Mouse (Mus musculus): ENCODE results near the gene Fstl5. TPM values are rescaled to one million over a fixed set of nuclear protein-coding genes. Genes with fewer than 3 reads are reported as not detected.

Gene Fstl5
- total and polyA plus RNA-seq, 3 experiments = not detected

DNA sequence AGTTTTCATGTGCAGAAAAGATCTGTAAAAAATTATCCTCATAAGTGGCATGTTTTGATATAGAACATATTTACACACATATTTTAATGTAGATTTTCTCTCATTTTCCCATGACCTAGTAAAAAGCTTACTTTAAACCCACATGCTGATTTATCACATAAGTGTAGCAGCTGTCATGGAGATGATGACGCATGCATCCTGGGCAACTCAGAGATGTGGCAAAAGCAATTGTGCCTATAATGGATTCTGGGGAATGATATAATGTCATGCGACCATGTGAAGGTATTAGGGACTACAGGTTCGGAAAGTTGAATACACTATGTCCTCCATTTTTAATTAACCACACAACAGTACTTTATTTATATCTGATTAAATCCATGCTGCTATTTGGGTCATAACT, 601.9 kb downstream of the Fstl5 start:
- DNase-seq (ENCODE audit: extremely low read depth) = no peak
- TF ChIP-seq ELF1 (IDR thresholded peaks at IDR 0.05; ENCODE audit: low read depth, low read length) (no peak), GABPA (IDR thresholded peaks at IDR 0.05; ENCODE audit: insufficient replicate concordance, low read depth, low read length) (no peak), CHD1 (IDR thresholded peaks at IDR 0.05; ENCODE audit: low read depth, low read length) (no peak), MXI1 (IDR thresholded peaks at IDR 0.05; ENCODE audit: low read depth, low read length) (no peak), ETS1 (conservative IDR thresholded peaks at IDR 0.05; ENCODE audit: low read depth, low read length) (no peak), ZNF384 (IDR thresholded peaks at IDR 0.05; ENCODE audit: low read depth, low read length) (no peak), MYC (IDR thresholded peaks at IDR 0.05; ENCODE audit: low read depth, low read length) (no peak)
- Histone ChIP-seq H3K79me2 (replicated peaks; ENCODE audit: control insufficient read depth, extremely low read depth, insufficient read depth, poor library complexity, severe bottlenecking) (no peaks in the 10 kb centered on the region), H3K27ac (ENCODE audit: insufficient read depth, low read depth) (no peak overlapping the region), H3K4me1 (ENCODE audit: control insufficient read depth in 1 of 2, insufficient read depth in 2 of 2) (no peaks in the 10 kb centered on the region), H3K36me3 (replicated peaks in 1 of 2; ENCODE audit: control insufficient read depth in 1 of 2, insufficient read depth in 1 of 2, low read length in 1 of 2) (no peaks in the 10 kb centered on the region), H3K27me3 (replicated peaks) (no peaks in the 10 kb centered on the region), H3K4me3 (replicated peaks in 1 of 3; ENCODE audit: low read depth in 2 of 3, low read length in 2 of 3, poor library complexity in 1 of 3) (no peak overlapping the region), H3K9me3 (replicated peaks; ENCODE audit: low read length) (peaks cover 10% of the 10 kb centered on the region), H3K9ac (ENCODE audit: insufficient read depth, low read depth) (no peak overlapping the region), H3K4me2 (ENCODE audit: insufficient read depth, low read depth, poor library complexity, severe bottlenecking) (no peak overlapping the region)
- dilution Hi-C loops (cut with MboI; ENCODE audit: extremely low pct_ligation_motif_present, extremely low pct_unique_long_range_greater_than_20kb, low sequenced_read_pairs) = no loop called here
- in situ Hi-C loops (cut with MboI; ENCODE audit: low pct_ligation_motif_present, low pct_unique_long_range_greater_than_20kb, low sequenced_read_pairs) = no loop called here

DNA sequence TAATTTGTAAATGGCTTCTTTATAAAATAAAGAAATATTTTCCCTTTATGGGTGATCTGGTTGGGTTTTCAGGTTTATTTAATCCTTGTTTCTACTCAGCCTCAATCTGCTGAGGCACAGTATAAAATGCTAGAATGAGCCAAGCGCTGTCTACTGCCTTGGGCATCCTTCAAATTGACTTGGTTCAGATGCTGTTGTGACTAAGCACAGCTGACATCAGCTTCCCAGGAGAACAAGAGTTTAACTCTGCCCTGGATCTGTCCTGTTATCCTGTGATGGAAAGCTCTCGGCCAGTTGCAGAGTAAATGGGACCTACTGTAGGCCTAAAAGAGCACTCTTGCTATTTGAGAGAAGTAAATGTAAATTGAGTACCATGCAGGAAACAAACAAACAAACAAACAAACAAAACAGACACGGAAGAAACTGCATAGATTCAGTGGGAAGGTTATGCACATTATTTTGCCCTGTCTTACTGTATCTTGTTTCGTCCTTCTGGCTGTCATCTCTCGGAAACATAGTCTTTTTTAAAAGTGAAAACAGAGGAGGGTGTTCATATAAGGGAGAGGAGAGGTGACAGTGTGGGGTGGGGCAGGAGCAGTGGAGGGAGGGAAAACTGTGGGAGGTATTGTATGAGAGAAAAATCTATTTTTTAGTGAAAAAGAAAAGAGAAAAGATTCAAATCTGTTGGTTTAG, 605.9 kb downstream of the Fstl5 start:
- DNase-seq (ENCODE audit: extremely low read depth) = no peak
- Histone ChIP-seq H3K9me3 (replicated peaks; ENCODE audit: low read length) (peaks cover 21% of the 10 kb centered on the region), H3K27me3 (replicated peaks) (no peaks in the 10 kb centered on the region), H3K4me2 (ENCODE audit: insufficient read depth, low read depth, poor library complexity, severe bottlenecking) (no peak overlapping the region), H3K27ac (ENCODE audit: insufficient read depth, low read depth) (no peak overlapping the region), H3K36me3 (replicated peaks in 1 of 2; ENCODE audit: control insufficient read depth in 1 of 2, insufficient read depth in 1 of 2, low read length in 1 of 2) (no peaks in the 10 kb centered on the region), H3K9ac (ENCODE audit: insufficient read depth, low read depth) (no peak overlapping the region), H3K4me3 (replicated peaks in 1 of 3; ENCODE audit: low read depth in 2 of 3, low read length in 2 of 3, poor library complexity in 1 of 3) (no peak overlapping the region), H3K79me2 (replicated peaks; ENCODE audit: control insufficient read depth, extremely low read depth, insufficient read depth, poor library complexity, severe bottlenecking) (no peaks in the 10 kb centered on the region), H3K4me1 (ENCODE audit: control insufficient read depth in 1 of 2, insufficient read depth in 2 of 2) (no peaks in the 10 kb centered on the region)
- dilution Hi-C loops (cut with MboI; ENCODE audit: extremely low pct_ligation_motif_present, extremely low pct_unique_long_range_greater_than_20kb, low sequenced_read_pairs) = no loop called here
- TF ChIP-seq USF1 (IDR thresholded peaks at IDR 0.05; ENCODE audit: low read depth, low read length) (no peak), CHD2 (IDR thresholded peaks at IDR 0.05; ENCODE audit: low read length) (no peak), UBTF (IDR thresholded peaks at IDR 0.05; ENCODE audit: low read depth, low read length) (no peak), SMC3 (IDR thresholded peaks at IDR 0.05; ENCODE audit: low read depth, low read length) (no peak), TCF12 (IDR thresholded peaks at IDR 0.05; ENCODE audit: low read depth, low read length) (no peak), CTCF (conservative IDR thresholded peaks at IDR 0.05 in 1 of 2, IDR thresholded peaks at IDR 0.05 in 1 of 2; ENCODE audit: low read depth in 2 of 2, low read length in 2 of 2) (no peak), MEF2A (IDR thresholded peaks at IDR 0.05; ENCODE audit: borderline replicate concordance, low read depth, low read length) (no peak), E2F4 (IDR thresholded peaks at IDR 0.05; ENCODE audit: insufficient replicate concordance, low read depth, low read length) (no peak), NRF1 (IDR thresholded peaks at IDR 0.05; ENCODE audit: low read depth, low read length) (no peak), JUN (IDR thresholded peaks at IDR 0.05; ENCODE audit: insufficient read depth, low read depth, low read length) (no peak), POLR2AphosphoS2 (IDR thresholded peaks at IDR 0.05; ENCODE audit: low read depth, low read length) (no peak), NELFE (IDR thresholded peaks at IDR 0.05; ENCODE audit: low read depth, low read length) (no peak), RCOR1 (conservative IDR thresholded peaks at IDR 0.05; ENCODE audit: low read depth, low read length) (no peak), ETS1 (conservative IDR thresholded peaks at IDR 0.05; ENCODE audit: low read depth, low read length) (no peak), USF2 (conservative IDR thresholded peaks at IDR 0.05; ENCODE audit: low read depth, low read length) (no peak), SIN3A (IDR thresholded peaks at IDR 0.05; ENCODE audit: low read length) (no peak), MXI1 (IDR thresholded peaks at IDR 0.05; ENCODE audit: low read depth, low read length) (no peak)
- in situ Hi-C loops (cut with MboI; ENCODE audit: low pct_ligation_motif_present, low pct_unique_long_range_greater_than_20kb, low sequenced_read_pairs) = no loop called here

All from CH12.LX (cell line).